Mouse (Mus musculus) gastrocnemius, adult 18-20 months (tissue): ENCODE measurements at regions not wholly inside any gene's neighbourhood (a gene's known extent, or its start where the extent isn't known, plus 50 kb on each side); places are given as distances from the start of the nearest gene placed in this dataset.
"Not testable (repeated sequence)": the region's sequence is repeated elsewhere in the genome, so short reads cannot be mapped to it uniquely, and the experiment has no call there.

Experiments used
- DNase-seq: peaks from one replicate; pipeline ENCODE4 v3.0.0; 2021; ENCODE audit warnings: low spot score

DNA sequence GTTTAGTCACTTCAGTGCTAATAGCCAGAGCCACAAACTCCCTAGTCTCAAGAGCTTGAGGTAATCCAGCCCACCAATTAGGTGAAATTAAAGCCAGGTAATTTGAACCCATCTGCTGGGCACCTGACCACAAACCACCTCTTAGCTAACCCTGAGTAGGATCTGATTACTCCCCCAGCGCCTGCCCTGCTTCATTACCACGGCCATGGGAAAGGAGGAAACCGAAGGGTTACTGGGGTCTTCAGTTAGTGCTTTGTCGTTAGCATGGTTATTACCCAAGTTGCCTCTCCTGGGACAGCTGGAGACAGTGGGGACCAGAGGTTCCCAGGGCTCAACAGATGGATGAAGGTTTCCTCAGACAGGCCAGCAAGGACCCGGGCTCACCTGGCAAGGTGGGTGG lies 337.3 kb upstream of the 3110018I06Rik start:
- no peak for DNase-seq

DNA sequence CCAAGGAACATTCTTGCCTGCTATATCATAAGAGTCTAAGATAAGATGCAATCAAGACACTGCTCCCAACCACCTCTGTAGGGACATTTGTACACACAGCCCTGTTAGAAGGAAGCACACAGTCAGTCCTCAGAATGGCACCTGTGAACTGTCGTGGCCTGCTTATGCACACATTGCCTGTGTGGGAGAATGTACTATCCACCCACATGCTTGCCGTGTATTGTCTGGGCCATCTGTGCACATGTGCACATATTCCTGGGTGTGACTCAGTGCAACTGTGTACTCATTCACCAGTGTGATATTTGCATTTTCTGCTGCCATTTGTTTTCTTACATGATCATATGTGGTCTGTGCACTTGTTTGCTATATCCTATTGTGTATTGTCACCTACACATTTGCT lies 333.8 kb upstream of the 3110018I06Rik start:
- no peak for DNase-seq

DNA sequence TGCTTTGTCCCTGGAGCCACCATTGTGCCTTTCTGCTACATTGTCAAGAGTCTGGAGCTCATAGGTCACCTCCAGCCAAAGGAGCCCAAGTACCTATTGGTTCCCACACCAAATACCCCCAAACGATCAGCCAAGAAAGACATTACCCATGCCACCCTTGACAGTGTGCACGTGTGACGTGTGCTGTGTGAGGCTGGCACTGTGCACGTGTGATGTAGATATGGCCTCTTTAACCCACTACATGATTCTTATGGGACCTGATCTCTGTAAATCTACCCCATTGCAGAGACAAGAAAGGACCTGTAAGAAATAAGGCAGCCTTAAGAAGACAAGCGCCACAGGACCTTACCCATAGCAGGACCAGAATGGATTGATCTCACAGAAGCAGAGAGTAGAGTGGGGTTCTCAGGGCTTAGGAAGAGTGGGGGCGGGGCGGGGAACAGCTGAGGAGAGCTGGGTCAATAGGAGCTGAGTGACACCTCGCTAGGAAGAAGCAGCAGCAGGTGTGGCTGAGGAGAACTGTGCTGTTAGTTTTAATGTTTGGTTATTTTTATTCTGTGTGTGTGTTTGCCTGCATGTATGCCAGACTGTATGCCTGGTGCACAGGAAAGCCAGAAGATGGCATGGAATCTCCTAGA lies 331.5 kb upstream of the 3110018I06Rik start:
- no peak for DNase-seq

DNA sequence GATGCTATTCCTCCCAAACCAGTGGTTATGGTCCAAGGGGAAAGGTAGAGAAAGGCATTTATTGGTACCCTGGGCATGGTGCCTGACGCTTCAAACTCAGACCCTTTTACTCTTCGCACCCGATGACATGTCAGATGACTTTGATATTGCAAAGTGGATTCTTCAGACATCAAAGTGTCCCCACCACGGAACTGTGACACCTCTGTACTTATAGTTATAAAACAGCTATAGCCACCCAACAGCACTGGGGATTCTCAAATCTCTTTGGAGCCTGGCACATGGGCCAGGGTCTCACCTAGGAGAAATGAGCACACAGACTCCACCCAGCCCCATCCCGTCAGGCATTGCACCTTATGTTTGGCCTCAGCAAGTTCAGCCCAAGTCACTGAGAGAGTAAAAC lies 329.3 kb upstream of the 3110018I06Rik start:
- no peak for DNase-seq

DNA sequence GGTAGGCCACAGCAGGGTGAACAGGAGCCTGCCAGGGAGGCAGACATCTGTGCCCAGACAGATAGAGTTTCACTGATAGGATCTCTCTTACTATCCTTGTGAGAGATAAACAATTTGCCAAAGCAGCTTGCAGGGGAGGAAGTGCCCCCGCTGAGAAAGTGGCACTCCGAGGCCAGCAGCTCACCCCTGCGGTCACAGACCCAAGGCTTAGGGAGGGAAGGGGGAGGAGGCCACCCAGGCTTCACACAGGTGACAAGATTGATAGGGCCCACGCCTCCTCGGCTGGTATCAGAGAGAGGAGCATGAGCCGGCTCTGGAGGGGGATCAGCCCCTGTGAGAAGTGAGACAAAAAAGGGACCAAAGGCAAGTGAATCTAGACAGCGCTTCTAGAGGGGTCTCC lies 328.3 kb upstream of the 3110018I06Rik start:
- no peak for DNase-seq

DNA sequence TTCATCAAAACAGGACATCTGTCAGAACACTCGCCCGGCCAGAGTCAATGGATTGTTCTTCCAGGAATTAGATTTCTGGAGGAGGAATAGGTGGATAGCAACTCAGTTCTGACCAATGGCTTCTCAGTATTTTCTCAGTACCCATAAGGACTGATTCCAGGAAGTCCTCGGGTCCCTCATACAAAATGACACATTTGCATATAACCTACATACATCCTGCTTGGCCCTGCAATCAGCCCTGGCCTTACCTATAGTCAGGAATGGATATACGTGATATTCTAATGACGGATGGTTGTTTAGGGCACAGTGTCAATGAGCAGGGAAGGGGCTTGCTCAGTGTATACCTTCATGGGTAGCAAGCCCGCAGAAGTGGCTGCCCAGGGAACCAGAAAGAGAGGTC lies 327.8 kb upstream of the 3110018I06Rik start:
- no peak for DNase-seq

DNA sequence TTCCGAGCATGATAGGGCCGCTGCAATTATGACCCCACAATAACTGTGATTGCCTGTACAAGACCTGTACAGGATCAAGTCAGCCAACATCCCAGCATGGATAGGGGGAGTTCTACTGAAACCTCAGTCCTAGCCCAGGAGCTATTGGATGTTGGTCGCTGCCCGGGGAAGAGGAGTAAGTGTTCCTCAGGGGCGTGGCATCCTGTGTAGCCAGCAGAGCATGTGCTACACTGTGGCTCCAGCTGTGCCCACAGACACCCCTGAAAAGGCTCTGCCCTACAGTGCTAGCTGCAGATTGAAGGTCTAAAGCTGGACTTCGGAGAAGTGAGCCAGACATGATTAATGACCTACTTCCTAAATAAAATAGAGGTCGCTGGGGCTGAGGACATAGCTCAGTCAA lies 317.5 kb upstream of the 3110018I06Rik start:
- no peak for DNase-seq

DNA sequence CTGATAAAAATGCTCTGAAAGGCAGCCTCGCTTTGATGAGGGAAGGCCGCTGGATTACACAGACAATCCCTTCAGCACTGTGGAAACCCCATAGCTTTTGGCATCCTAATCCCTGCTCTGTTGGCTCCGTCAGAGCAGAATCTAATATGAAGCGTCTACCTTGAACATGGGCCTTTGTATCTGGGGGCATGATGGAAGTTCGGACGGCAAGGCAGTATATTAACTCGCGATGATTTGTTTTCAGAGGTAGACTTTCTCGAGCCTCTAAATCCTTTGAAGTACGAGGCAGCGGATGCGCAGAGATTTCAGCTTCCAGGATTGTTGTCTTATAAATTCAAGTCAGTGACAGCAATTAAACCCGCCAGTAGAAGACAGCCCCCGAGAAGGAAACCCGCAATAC lies 316.8 kb upstream of the 3110018I06Rik start:
- no peak for DNase-seq

DNA sequence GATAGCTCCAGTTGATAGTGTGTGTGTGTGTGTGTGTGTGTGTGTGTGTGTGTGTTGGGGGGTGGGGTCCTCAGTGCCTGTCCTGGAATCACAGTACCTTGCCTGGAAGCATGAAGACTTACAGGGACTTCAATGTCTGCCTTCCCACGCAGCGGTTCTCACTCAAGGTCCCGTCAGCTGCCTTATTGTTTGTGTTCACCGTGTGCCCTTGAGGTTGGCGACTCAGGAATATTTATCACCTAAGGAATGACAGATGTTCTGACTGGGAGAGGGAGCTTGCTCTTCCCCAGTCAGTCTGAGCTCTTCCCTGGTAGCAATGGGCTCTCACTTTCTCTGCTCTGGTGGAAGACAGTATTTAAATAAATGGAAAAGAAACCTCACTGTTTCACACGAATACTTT lies 309.8 kb upstream of the 3110018I06Rik start:
- no peak for DNase-seq

DNA sequence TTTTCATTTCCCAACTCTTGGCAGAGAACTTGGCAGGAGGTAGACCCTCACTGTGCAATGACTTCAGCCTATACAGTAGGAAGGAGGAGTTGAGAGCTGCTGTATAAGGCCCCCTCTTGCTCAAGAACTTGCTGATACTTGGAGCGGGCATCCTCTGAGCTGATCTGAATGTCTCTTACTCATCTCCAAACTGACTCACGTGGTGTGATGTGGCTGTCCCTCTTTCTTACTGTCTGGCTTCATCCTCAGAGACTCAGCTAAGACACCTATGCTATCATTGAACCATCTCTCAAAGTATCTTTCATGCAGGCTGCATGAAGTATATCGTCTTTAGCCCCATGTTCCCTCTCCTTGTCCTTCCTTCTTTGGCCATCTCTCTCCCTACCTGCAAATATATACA lies 307.9 kb upstream of the 3110018I06Rik start:
- DNase-seq = no peak

DNA sequence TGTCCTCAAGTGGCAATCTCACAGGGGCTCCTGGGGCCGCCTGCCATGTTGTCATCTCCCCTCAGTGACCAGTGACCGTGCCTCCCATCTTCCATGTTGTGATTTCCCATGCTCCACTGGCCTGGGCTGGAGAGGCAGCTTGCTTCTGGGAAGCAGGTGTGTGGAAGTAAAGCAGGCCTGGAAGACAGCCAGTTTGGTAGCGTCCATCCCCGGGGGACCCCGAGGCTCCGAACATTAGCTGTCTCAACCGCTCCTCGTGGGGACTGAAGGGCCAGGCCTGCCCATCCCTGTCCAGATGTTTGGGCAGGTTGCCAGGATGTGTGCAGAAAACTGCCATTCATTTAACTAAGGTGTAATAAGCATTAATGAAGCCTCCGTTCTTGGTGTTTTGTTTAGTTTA lies 307.1 kb upstream of the 3110018I06Rik start:
- no peak for DNase-seq

DNA sequence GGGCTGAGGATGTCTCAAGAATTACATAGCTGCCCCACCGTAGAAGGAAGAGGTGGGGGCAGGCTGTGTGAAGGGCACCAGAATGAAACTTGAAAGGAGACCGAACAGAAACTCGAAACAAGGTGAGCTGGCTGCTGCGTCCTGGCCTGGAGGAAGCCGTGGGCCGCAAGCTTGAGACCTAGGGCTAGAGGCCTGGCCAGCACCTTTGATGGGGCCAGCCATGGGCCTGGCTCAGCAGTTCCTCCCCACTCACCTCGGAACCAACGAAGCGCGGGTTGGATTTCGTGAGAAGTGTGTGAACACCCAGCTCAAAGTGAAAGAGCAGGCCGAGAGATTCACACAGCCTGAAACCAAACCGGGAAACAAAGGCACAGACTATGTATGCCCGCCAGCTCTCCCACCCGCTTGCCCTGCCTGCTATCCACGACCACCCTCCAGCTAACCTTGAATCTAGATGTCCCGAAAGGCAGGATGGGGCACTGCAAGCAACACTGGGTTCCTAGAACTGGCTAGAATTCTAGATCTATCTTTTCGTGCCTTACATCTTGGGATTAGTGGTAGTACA lies 306.3 kb upstream of the 3110018I06Rik start:
- no peak for DNase-seq

DNA sequence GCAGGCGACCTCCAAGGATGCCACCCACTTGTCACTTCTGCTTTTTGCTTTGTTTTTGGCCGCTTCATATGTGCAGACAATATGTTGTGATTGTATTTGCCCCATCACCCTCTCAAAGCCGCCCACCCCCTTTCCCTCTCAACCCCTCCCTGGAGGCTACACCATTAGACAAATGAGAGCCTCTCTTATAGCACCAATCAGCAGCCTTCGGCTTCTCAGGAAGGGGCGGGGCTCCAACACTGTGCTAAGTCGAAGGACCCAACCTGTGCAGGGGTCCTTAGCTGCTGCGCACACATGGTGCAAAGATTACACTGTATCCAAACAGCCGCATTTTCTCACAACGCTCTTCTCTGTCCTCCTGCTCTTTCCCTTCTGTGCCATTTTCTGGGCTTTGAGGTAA lies 305.1 kb upstream of the 3110018I06Rik start:
- DNase-seq = no peak

DNA sequence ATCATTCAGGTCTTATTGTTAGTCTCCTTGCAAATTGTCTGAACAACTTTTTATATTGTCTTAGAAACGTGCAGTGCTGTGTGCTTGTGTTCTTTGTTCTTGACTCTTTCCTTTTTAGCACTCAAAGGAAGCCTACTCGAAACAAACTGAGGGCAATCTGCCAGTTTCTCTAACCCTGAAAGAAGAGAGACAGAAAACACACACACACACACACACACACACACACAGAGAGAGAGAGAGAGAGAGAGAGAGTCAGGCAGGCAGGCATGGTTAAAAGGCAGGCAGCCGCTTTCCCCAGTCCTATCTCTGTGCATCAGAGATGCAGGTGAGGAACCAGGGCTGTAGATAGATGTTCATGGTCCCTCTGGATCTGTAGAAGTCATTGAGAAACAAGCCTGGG lies 304.0 kb upstream of the 3110018I06Rik start:
- no peak for DNase-seq

DNA sequence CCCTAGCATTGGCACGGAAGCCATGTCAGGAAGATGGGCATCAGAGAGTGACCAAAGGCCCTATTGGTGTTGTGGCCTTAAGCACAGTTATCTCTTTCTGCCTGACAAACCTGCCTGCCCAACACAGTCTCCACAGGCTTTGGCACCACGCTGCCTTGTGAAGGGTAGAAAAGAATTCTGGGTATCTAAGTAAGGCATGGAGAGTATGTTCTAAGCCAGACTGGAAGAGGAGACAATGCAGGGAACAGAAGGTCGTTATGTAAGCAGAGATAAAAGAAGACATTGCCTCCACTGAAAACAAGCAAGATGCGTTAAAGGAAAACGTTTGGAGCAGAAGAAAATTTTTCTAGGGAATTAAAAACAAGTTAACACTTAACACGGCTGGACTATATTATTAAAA lies 302.1 kb upstream of the 3110018I06Rik start:
- DNase-seq = no peak

DNA sequence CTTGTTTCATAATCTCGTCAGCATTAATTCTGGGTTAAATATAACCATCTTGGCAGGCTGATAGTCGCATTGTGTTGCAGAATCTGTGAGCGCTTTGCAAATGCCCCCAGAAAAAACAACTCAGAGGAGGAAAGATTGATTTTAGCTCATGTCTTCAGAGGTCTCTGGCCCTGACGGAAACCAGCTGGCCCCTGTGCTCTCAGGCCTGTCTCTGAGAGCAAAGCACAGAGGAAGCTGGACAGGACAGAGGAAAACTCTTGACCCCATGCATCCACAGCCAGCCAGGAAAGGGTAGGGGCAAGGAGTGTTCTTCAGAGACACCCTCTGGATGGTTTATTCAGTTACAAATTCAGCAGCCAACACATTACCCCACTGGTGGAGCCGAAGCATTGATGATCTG lies 300.4 kb upstream of the 3110018I06Rik start:
- DNase-seq = no peak

DNA sequence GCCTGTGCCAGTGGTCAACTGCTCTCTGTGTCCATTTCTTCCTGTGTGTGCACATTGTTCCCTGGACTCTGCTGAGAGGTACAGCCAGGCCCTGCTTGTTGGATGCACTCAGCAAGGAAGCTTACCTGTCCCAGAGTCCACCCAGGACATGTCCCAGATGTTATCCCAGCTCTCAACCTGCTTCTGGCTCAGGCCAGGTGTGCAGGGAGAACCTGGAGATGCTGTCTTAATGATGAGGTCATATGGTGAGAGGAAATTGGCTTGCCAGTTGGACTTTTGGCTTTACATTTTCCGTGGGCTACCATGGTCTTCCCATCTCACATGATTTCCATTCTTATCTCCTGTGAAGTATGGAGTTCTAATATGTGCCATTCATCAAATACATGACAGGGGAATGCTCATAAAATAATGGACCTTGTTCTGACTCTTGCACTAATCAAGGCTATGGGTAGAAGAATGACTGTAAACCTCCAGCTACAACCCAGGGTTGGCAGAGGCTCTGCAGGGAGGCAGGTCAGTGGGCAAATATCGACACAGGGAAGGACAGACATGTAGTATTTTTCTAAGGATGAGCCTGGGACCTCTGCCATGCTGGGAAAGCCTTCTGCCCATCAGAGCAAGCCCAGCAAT lies 289.9 kb upstream of the 3110018I06Rik start:
- DNase-seq = no peak

DNA sequence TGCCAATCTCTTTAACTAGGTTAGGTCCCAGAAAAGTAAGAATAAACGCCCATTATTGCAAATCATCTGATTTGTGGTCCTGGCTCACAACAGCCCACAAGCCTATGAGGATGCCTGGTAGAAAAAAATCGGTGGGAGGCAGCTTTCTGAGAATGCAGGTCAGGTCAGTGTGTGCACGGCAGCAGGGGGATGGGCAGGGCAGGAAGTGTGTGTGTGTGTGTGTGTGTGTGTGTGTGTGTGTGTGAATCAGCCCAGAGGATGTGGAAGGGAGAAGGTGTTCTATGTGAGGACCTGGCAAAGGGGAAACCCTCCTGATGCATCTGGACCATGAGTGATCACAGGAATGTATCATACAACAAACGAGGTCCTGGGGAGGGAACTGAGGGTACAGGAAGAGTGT lies 287.5 kb upstream of the 3110018I06Rik start:
- DNase-seq = no peak

DNA sequence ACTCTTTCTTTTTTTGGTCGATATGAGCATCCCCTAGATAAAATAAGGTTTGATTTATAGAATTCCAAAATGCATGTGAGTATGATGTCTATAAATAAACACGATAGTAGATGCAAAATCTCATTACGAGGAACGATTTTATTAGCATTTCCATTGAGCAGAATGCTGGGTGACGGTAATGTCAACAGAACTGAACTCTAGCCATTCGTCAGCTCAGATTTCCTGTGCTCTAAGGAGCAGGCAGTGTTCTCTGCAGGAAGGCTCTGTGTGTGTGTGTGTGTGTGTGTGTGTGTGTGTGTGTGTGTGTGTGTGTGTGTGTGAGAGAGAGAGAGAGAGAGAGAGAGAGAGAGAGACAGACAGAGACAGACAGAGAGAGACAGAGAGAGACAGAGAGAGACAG lies 279.6 kb upstream of the 3110018I06Rik start:
- not testable (repeated sequence) for DNase-seq

DNA sequence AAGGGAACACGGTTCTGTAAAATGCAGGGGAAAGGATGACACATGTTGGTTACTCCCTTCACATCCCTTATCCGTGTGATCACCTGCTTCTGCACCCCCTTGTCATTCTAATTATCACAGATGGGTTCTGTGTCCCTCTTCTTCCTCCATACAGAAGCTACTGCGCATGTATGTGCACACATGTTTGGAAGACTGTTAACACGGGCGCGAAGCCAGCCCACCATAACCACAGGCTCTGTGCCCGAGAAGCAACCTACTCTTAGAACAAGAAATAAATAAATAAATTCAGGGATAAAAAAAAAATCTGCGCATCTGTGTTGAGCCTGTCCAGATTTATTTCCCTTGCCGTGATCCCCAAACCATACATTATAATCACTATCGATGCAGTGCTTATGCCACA lies 275.6 kb upstream of the 3110018I06Rik start:
- DNase-seq = no peak

DNA sequence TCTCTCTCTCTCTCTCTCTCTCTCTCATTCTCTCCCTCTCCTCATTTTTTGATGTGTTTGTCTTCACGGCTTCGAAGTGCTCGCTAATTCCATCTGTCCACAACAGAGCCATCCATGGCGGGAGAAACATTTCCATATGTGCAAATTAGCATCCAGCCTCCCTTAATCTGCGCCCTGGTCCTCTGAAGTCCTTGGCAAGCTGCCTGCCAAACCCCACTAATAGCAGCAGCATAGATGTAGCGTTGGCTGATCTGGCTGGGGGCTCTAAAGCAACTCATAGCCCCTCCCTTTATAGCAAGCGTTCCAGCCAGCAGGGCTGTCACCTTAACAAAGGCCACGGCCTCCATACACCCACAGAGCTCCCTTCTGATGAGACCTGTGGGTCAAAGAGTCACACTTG lies 272.3 kb upstream of the 3110018I06Rik start:
- DNase-seq = no peak

DNA sequence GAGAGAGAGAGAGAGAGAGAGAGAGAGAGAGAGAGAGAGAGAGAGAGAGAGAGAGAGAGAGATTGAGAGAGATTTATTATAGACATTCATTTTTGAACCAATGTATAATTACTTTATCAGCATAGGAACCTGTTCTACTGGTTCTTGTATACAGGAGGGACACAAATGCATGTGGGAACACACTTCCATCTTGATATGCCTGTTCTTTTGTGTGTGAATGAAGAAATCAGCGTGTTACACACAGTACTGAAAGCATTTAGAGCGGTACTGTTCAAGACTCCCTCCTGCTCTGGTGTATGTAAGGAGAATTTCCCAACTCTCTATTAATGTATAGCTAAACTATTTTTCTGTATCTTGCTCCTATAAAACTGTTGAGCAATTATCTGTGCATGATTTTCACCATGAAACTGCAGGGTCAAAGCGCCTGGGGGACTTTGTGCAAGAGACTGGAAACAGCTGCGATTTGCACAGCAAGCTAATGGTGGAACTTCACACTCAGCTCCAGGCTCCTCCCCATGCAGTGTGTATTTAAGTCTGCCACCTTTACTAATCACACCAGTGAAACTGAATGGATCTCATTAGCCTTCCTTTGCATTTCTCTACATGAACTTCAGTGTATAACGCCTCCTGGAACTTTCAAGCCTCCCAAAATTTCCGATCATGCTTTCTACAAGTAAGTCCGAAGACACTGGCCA lies 267.0 kb upstream of the 3110018I06Rik start:
- no peak for DNase-seq

DNA sequence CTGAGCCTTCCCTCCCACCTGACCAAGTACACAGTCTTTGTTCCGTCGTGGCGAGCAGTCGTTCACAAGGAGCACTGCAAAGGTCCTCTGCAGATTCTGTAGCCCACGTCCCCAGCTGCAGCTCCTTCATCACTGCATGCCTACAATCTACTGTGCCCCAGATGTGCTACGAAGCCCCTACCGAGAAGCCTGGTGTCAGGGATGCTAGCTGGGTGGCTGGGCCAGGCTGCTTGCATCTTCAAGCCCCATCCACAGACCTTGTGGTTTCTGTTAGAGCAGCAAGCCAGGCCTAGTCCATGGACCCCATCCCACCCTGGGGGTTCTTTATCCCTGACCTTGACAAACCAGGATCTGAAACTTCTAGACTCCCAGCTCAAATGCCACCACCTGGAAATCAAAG lies 266.3 kb upstream of the 3110018I06Rik start:
- no peak for DNase-seq
